Mouse (Mus musculus) spleen, adult 2 months (tissue): Measurements from ENCODE around the gene Agbl1.

Source experiments
- CTCF ChIP-seq: fragments of 200-500 bp; IDR thresholded peaks from 2 replicates; pipeline ENCODE4 v1.5.1; 2011; ENCODE audit warnings: mild to moderate bottlenecking, inconsistent platforms; ENCODE audit not compliant: insufficient read depth, insufficient read length, insufficient replicate concordance; ENCODE audit errors: extremely low read depth
- POLR2A ChIP-seq: fragments of 200-500 bp; IDR thresholded peaks from 2 replicates; pipeline ENCODE4 v1.6.1; 2011; ENCODE audit warnings: low read depth, low read length, inconsistent platforms

DNA sequence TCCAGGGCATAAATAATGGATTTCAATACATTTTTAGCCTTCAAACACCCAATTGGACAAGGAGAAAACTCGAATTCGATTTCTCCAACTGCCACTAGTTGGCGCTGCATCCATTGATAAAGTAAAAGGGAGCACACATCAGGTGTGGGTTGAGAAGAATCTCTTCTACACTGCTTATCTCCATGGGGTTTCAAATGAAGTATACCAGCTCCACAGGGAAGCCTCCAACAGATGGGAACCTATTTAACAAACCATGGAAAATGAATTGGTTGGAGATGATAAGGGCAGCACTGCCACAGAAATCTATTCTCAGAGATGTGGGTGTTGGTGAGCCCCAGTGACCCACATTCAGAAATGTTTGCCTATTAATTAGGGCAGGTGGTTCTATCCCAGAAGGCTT, 741.6 kb downstream of the Agbl1 start:
- TF ChIP-seq CTCF = no peak
- TF ChIP-seq POLR2A = no peak
